ENCODE assay signal across 10 mouse cellular contexts in genomic region chr1:63309661-63310060, GRCm38 (mm10). TPM values are rescaled to one million over a fixed set of nuclear protein-coding genes. Genes with fewer than 3 reads are reported as not detected.
DNase-seq lines count a peak whose midpoint lies in the region; ATAC-seq and TF ChIP-seq lines count a peak whose summit lies in the region.
"Had no signal": no experiment of that assay in that cellular context is flagged by ENCODE, and none has a peak within 500 bp of the region (broad histone marks: within the 10 kb centered on the region; RNA-seq: fewer than 3 reads in every experiment).

No protein-coding gene starts in this region.

- WGBS in heart, embryonic 11.5 days (ENCODE audit: insufficient replicate concordance), result 43% methylated on average over 18 of the region's 18 CpGs
- 40% methylated on average over 18 of the region's 18 CpGs for WGBS in heart, adult 2 months
- WGBS in forebrain, embryonic 15.5 days, result 46% methylated on average over 18 of the region's 18 CpGs
- WGBS in midbrain, embryonic 12.5 days, result 33% methylated on average over 18 of the region's 18 CpGs
- WGBS in lung, postnatal 0 days, result 40% methylated on average over 18 of the region's 18 CpGs

- no peak overlapping the region for H3K27ac ChIP-seq in heart, embryonic 11.5 days (ENCODE audit: low read depth, low read length)
- H3K27ac ChIP-seq in heart, adult 2 months, result no peak overlapping the region
- no peak overlapping the region for H3K27ac ChIP-seq in ES-E14 (ENCODE audit: insufficient read depth, low read depth, low read length, poor library complexity, severe bottlenecking)
- no peak overlapping the region for H3K27ac ChIP-seq in forebrain, embryonic 15.5 days (replicated peaks)
- H3K27ac ChIP-seq in midbrain, embryonic 12.5 days (replicated peaks), result no peak overlapping the region
- no peak overlapping the region for H3K27ac ChIP-seq in lung, postnatal 0 days (ENCODE audit: low read length)

- no peaks in the 10 kb centered on the region; the same call in 1 of the 2 replicates for H3K36me3 ChIP-seq in heart, embryonic 11.5 days (ENCODE audit: control insufficient read depth, insufficient read depth, low read length)
- H3K36me3 ChIP-seq in heart, adult 2 months (ENCODE audit: control insufficient read depth, insufficient read depth, low read length), result no peaks in the 10 kb centered on the region
- H3K36me3 ChIP-seq in ES-E14 (ENCODE audit: control insufficient read depth, insufficient read depth, low read length, poor library complexity, severe bottlenecking), result peaks cover 5% of the 10 kb centered on the region; the same call in 1 of the 2 replicates
- H3K36me3 ChIP-seq in forebrain, embryonic 15.5 days, result peaks cover 11% of the 10 kb centered on the region
- peaks cover 24% of the 10 kb centered on the region; the same call in 1 of the 2 replicates for H3K36me3 ChIP-seq in midbrain, embryonic 12.5 days
- H3K36me3 ChIP-seq in lung, postnatal 0 days (ENCODE audit: insufficient read depth, low read length), result no peaks in the 10 kb centered on the region

- H3K4me3 ChIP-seq in heart, embryonic 11.5 days (ENCODE audit: low read depth, low read length), result peak overlapping the region; percentile 25
- H3K4me3 ChIP-seq in heart, adult 2 months, result no peak overlapping the region
- H3K4me3 ChIP-seq in ES-E14 (ENCODE audit: insufficient read depth in 1 of 2, low read depth in 1 of 2, low read length in 2 of 2, poor library complexity in 1 of 2, severe bottlenecking in 1 of 2), result peak overlapping the region; percentile 55 to 94
- no peak overlapping the region for H3K4me3 ChIP-seq in forebrain, embryonic 15.5 days
- H3K4me3 ChIP-seq in midbrain, embryonic 12.5 days, result peak overlapping the region; percentile 38
- H3K4me3 ChIP-seq in lung, postnatal 0 days (ENCODE audit: low read depth, low read length), result no peak overlapping the region

- peak overlapping the region; percentile 65 for H3K4me2 ChIP-seq in heart, embryonic 11.5 days
- peak overlapping the region; percentile 25; the same call in 1 of the 2 replicates for H3K4me2 ChIP-seq in forebrain, embryonic 15.5 days (replicated peaks)
- peak overlapping the region; percentile 54 for H3K4me2 ChIP-seq in midbrain, embryonic 12.5 days (replicated peaks)
- no peak overlapping the region for H3K4me2 ChIP-seq in lung, postnatal 0 days (replicated peaks; ENCODE audit: low read depth, low read length)

- DNase-seq in heart, adult 2 months, result no peak
- no peak for DNase-seq in ES-E14 (ENCODE audit: low read depth, low spot score)
- no peak for DNase-seq in thymus, postnatal 36 days
- no peak for DNase-seq in layer of hippocampus, postnatal 25 days (ENCODE audit: extremely low spot score in 1 of 2, low spot score in 1 of 2)
- no peak for DNase-seq in lung, postnatal 0 days (ENCODE audit: low spot score)

- H3K4me1 ChIP-seq in heart, embryonic 11.5 days (ENCODE audit: control insufficient read depth, insufficient read depth, low read length), result peaks cover 3% of the 10 kb centered on the region; the same call in 1 of the 2 replicates
- H3K4me1 ChIP-seq in heart, adult 2 months (ENCODE audit: control insufficient read depth, insufficient read depth, low read length), result no peaks in the 10 kb centered on the region
- no peaks in the 10 kb centered on the region for H3K4me1 ChIP-seq in ES-E14 (ENCODE audit: control insufficient read depth in 2 of 2, insufficient read depth in 2 of 2, low read length in 2 of 2, poor library complexity in 1 of 2)
- peaks cover 3% of the 10 kb centered on the region; the same call in 1 of the 2 replicates for H3K4me1 ChIP-seq in forebrain, embryonic 15.5 days
- H3K4me1 ChIP-seq in midbrain, embryonic 12.5 days, result peaks cover 5% of the 10 kb centered on the region; the same call in 1 of the 2 replicates
- no peaks in the 10 kb centered on the region for H3K4me1 ChIP-seq in lung, postnatal 0 days (ENCODE audit: insufficient read depth, low read depth, low read length)

- no peak for TF ChIP-seq EP300 in heart, adult 2 months (IDR thresholded peaks at IDR 0.05; ENCODE audit: insufficient read depth, low read depth, low read length)
- no peak for TF ChIP-seq EP300 in lung, postnatal 0 days (IDR thresholded peaks at IDR 0.05)

- no peak for ATAC-seq in heart, embryonic 11.5 days (replicated peaks; ENCODE audit: insufficient number of reproducible peaks, low FRiP score, low TSS enrichment)
- no peak for ATAC-seq in forebrain, embryonic 15.5 days (replicated peaks)
- ATAC-seq in midbrain, embryonic 12.5 days (ENCODE audit: low FRiP score, low read depth), result no peak
- ATAC-seq in lung, postnatal 0 days, result no peak

- no peak overlapping the region for H3K9ac ChIP-seq in heart, embryonic 11.5 days (ENCODE audit: low read depth, low read length)
- H3K9ac ChIP-seq in heart, adult 2 months (ENCODE audit: low read depth, low read length), result no peak overlapping the region
- H3K9ac ChIP-seq in ES-E14 (ENCODE audit: insufficient read depth, low read depth, low read length, poor library complexity, severe bottlenecking), result peak overlapping the region; percentile 42; the same call in 1 of the 2 replicates
- H3K9ac ChIP-seq in forebrain, embryonic 15.5 days (replicated peaks), result no peak overlapping the region
- H3K9ac ChIP-seq in midbrain, embryonic 12.5 days (replicated peaks), result no peak overlapping the region
- H3K9ac ChIP-seq in lung, postnatal 0 days (replicated peaks; ENCODE audit: low read depth), result no peak overlapping the region

- in situ Hi-C loops in ES-E14 (cut with MboI; ENCODE audit: low sequenced_read_pairs in 2 of 2, unreplicated experiment in 2 of 2), result no loop called here

- no peaks in the 10 kb centered on the region for H3K9me3 ChIP-seq in heart, embryonic 11.5 days (replicated peaks; ENCODE audit: control insufficient read depth, low read length)
- H3K9me3 ChIP-seq in ES-E14 (ENCODE audit: control insufficient read depth, insufficient read depth, low read depth, low read length), result no peaks in the 10 kb centered on the region
- H3K9me3 ChIP-seq in forebrain, embryonic 15.5 days, result no peaks in the 10 kb centered on the region
- H3K9me3 ChIP-seq in midbrain, embryonic 12.5 days, result no peaks in the 10 kb centered on the region
- no peaks in the 10 kb centered on the region for H3K9me3 ChIP-seq in lung, postnatal 0 days (ENCODE audit: low read length)

- TF ChIP-seq CTCF in heart, adult 2 months (IDR thresholded peaks at IDR 0.05), result no peak
- no peak for TF ChIP-seq CTCF in lung, postnatal 0 days (IDR thresholded peaks at IDR 0.05)

- peaks cover 8% of the 10 kb centered on the region for H3K27me3 ChIP-seq in heart, embryonic 11.5 days (ENCODE audit: control insufficient read depth, insufficient read depth, low read length)
- H3K27me3 ChIP-seq in heart, adult 2 months (ENCODE audit: control insufficient read depth, insufficient read depth, low read length), result no peaks in the 10 kb centered on the region; the same call in 1 of the 2 replicates
- H3K27me3 ChIP-seq in forebrain, embryonic 15.5 days, result peaks cover 3% of the 10 kb centered on the region; the same call in 1 of the 2 replicates
- peaks cover 15% of the 10 kb centered on the region for H3K27me3 ChIP-seq in midbrain, embryonic 12.5 days
- H3K27me3 ChIP-seq in lung, postnatal 0 days (replicated peaks; ENCODE audit: insufficient read depth, low read length), result 0 out of 2 replicates have a peak, but pooled peaks cover 4% of the 10 kb centered on the region

- TF ChIP-seq POLR2A in heart, adult 2 months (IDR thresholded peaks at IDR 0.05; ENCODE audit: insufficient read depth, low read depth, low read length), result no peak

- no peaks in the 10 kb centered on the region for H3K79me2 ChIP-seq in heart, adult 2 months (replicated peaks; ENCODE audit: control insufficient read depth, insufficient read depth, low read length)

- intact Hi-C loops in heart, adult 2 months (cut with DNase I), result no loop called here

TF ChIP-seq in ES-E14, 5 proteins besides CTCF, POLR2A, EP300 and RAD21:
- TF ChIP-seq CHD2 (IDR thresholded peaks at IDR 0.05; ENCODE audit: low read depth, low read length) (no peak), ZC3H11A (IDR thresholded peaks at IDR 0.05; ENCODE audit: borderline replicate concordance, low read depth, low read length) (no peak), HCFC1 (IDR thresholded peaks at IDR 0.05; ENCODE audit: borderline replicate concordance, insufficient read depth, low read length) (no peak), ZNF384 (IDR thresholded peaks at IDR 0.05; ENCODE audit: low read depth, low read length) (no peak), MAFK (IDR thresholded peaks at IDR 0.05; ENCODE audit: insufficient read depth, low read depth, low read length) (no peak)
TF ChIP-seq in ES-E14: peak in this region for 0.

RNA-seq across cellular contexts. Expression of gene Zdbf2, which starts 36.6 kb away (rescaled TPM):
- 5.0 and 9.8 TPM in 2 replicates for polyA plus RNA-seq in heart, embryonic 11.5 days (2014; fragmentation: Nextera tagmentation; extraction: Ambion mirVana)
- total RNA-seq in heart, adult 2 months (2021), result under 1 TPM; 0.29 to 0.41 TPM
- polyA plus RNA-seq in heart, adult 2 months (2012; rRNA removed), result 0.04 and 0.23 TPM in 2 replicates
- total RNA-seq in ES-E14 (2012; rRNA removed), result 25.6 and 43.2 TPM in 2 replicates
- 30.4 and 34.8 TPM in 2 replicates for polyA plus RNA-seq in forebrain, embryonic 15.5 days (2015; fragmentation: Nextera tagmentation; extraction: Ambion mirVana)
- polyA plus RNA-seq in midbrain, embryonic 12.5 days (2016; fragmentation: Nextera tagmentation; extraction: Ambion mirVana), result 30.9 and 40.2 TPM in 2 replicates
- 10 to 100 TPM; 16.4 to 20.8 TPM for total RNA-seq in layer of hippocampus, postnatal 25 days (2021)
- 2.6 and 3.1 TPM in 2 replicates for polyA plus RNA-seq in lung, postnatal 0 days (2015; fragmentation: Nextera tagmentation; extraction: Ambion mirVana)
- total RNA-seq: common myeloid progenitor, adult 5-6 weeks had no signal
- polyA plus RNA-seq: liver, adult 2 months had no signal

Comparison
In these comparisons a context has a peak if more than half of its experiments do, and no peak if none do; other contexts are left out.
1. H3K4me3 ChIP-seq: peak in heart, embryonic 11.5 days (single experiment), ES-E14 (2 of 2) and midbrain, embryonic 12.5 days (single experiment); none in heart, adult 2 months (single experiment), forebrain, embryonic 15.5 days (single experiment) and lung, postnatal 0 days (single experiment).